Mouse (Mus musculus): ENCODE measurements around the gene Il20ra.
A peak's percentile ranks its signal among the peaks of the same experiment; 100 is the strongest.

Il20ra gene

GRCm38 (mm10) chr10:19747661-19748060, 35.3 kb downstream of the Il20ra start:
- no peak for DNase-seq (ENCODE audit: extremely low spot score, low spot score)

- DNase-seq (ENCODE audit: extremely low spot score, low spot score) = no peak
These were observed 53.1 kb downstream of the Il20ra start for GRCm38 (mm10) chr10:19765459-19765858.

GRCm38 (mm10) chr10:19779092-19779491, 66.7 kb downstream of the Il20ra start:
- no peak for DNase-seq (ENCODE audit: extremely low spot score, low spot score)

- peak; percentile 14 for DNase-seq (ENCODE audit: extremely low spot score, low spot score)
These were observed 69.0 kb downstream of the Il20ra start for GRCm38 (mm10) chr10:19781365-19781764.

- DNase-seq (ENCODE audit: extremely low spot score, low spot score) = no peak
These were observed 82.6 kb downstream of the Il20ra start for GRCm38 (mm10) chr10:19794996-19795395.

GRCm38 (mm10) chr10:19802958-19803357, 90.6 kb downstream of the Il20ra start:
- no peak for DNase-seq (ENCODE audit: extremely low spot score, low spot score)

- no peak for DNase-seq (ENCODE audit: extremely low spot score, low spot score)
These were observed 92.4 kb downstream of the Il20ra start for GRCm38 (mm10) chr10:19804763-19805162.

All from neural tube, embryonic 10.5 days (tissue).